Mouse (Mus musculus) urinary bladder, postnatal 36 days (tissue): ENCODE results near the gene Tmem140.

Experiments used
- DNase-seq, 2 experiments: peaks; one replicate each; pipeline ENCODE4 v3.0.0; 2022; ENCODE audit warnings: low spot score in 2 of 2, mixed read lengths in 1 of 2

The Tmem140 gene

DNA sequence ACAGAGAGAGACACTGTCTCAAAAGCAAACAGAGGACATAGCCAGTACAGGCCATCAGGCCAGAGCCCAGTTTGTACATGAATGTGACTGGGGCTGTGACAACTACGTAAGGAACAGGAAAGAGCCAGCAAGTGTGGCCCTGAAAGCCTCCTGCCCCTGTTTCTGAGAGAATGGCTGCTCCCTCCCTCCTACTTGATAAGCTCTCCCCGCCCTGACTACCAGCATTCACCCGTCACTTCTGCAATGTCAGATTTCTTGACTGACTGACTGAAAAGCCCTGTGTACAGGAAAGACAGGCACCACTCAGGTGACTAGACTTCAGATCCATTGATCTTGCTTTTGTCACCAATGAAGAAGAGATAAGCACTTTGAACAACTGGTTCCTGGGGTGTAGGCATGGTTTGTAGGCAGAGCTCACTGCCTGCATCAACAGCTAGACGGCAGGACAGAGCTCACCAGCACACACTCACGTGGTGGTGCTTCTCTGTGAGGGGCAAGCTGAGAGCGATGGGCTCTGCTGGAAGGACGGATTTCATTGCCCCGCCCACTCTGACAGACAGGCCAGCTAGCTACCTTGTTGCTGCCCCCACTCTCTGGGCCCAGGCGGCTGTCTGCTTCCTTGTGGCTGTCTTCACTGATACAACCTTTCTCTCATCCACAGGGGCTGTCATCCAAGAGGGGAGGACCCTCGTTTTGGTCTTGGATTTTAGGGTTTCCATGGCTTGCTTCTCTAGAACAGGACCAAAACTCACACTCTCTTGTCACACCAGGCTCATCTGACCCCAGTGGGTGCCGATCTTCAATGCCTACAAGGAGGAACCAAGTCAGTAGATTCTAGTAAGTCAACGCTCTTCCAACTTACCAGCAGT is 13.3 kb downstream of the Tmem140 start:
- DNase-seq: no peak

DNA sequence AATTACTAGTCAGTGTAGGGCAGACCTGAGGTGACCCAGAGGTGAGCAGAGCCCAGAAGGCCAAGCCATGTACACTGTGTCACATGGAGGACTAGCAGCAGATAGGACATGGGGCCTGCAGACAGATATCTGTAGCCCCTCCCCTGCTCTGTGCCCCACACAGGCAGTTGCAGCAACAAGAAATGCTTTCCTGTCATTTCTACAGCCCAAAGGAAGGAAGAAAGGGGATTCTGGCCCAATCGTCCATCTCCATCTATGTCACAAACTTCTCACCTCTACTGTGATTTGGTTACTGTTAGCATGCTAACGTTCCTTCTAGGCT is 13.8 kb downstream of the Tmem140 start:
- DNase-seq: no peak

DNA sequence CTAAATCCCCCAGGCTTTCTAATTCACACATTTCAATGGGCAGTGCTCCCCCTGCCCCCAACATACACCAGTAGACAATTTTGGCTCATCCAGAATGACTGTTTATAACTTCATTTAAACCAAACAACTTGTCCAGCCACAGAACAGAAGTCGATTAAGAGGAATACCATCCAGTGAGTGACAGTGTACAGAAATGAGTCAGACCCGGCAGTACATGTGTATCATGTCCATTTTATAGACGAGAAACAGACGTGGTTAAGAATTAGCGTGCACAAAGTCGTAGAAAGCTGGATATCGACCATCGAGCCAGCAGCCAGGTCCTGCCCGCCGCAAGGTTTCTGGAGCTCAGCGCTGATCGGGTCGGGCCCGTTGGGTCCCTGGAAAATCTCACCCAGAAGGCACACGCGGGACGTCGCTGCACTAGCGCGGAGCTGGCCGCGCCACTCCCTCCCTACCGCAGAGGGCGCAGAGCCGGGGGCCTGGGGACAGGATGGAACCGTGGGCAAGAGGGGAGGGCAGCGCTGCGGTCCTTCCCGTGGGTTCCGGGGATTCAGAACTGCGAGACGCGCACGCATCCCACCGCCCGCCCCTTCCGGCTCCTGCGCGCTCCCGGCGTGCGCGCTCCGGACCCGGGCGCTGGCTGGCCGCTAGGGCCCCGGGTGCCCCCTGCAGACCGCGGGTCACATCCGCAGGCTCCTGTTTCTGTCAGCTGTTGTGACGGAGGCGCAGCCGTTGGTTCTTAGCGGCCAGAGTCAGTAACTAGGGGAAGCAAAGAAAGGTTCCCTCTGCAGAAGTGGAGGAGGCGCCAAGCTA is 14.8 kb downstream of the Tmem140 start, which contains the start of gene Cyren:
TSS of gene Cyren (minus strand) at position 552 of the 813 bp plus-strand sequence.
- DNase-seq: peak; percentile 86 to 92

DNA sequence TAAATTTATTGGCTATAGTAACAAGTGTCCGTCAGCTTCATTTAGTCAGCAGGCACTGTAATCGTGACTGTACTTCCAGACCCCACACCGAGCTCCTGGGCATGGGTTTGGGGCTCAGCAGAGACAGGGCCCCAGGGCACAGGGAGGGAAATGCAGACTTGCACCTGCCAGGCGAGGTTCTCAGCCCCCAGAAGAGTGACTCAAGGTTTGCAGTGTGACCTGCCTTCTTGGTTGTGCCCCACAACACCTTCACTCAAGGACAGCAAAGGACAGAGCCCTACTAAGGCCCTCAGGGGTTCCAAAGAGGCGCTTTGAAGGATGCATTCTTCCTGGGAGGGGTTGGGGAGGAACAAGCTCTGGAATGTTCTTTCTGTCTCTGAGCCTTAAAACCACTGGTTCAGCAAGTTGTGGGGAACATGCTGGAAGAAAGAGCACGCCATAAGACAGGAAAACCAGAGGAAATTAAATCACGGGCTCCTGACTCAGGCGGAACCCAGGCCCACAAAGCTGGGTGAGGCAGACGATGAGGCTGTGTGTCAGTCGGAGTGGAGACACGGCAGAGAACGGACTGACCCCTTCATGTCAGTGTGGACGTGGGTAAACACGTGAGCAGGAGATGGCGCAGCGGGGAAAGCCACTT is 16.3 kb downstream of the Tmem140 start:
- DNase-seq: no peak

DNA sequence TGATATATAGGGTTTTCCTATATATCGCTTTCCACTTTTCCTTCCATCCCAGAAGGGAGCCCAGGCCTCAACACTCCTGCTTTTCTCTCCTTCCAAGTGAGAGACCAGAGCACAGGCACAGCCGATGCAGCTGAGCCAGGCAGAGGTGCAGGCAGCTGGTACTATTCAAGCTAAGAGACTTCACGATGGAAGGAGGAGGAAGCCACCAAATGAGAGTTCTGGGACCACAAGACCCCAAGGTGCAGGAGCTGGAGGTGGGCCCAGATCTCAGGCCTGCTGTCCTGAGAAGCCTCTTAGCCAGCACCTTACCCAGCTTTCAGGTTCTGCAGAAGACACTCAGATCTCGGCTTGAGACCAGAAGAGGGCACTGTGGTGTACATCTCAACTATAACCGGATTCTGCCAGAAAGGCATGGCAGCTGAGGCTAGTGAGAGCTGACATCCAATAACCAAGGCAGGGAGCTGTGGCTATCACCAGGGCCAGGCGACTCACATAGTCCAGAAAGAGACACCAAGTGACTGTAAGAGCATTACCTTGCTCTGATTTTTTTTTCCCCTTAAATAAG is 17.0 kb downstream of the Tmem140 start:
- no peak for DNase-seq

DNA sequence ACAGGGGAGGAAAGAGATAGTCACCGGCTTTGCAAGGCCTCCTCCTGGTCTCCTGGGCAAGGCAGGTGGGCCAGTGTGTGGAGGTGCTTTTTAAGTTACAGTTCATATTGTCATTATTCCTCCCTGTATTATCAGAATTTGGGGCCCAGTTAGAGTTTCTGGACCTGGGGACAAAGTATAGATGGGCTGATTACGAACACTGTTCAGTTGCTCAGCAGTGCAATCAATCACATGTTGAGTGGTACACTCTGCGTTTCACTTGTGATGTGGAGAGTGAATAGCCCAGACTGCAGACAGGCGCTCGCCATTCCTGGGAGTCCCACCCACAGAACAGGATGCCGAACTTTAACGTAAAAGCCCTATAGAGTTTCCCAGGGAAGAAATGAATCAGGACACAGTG is 21.8 kb downstream of the Tmem140 start:
- no peak for DNase-seq

DNA sequence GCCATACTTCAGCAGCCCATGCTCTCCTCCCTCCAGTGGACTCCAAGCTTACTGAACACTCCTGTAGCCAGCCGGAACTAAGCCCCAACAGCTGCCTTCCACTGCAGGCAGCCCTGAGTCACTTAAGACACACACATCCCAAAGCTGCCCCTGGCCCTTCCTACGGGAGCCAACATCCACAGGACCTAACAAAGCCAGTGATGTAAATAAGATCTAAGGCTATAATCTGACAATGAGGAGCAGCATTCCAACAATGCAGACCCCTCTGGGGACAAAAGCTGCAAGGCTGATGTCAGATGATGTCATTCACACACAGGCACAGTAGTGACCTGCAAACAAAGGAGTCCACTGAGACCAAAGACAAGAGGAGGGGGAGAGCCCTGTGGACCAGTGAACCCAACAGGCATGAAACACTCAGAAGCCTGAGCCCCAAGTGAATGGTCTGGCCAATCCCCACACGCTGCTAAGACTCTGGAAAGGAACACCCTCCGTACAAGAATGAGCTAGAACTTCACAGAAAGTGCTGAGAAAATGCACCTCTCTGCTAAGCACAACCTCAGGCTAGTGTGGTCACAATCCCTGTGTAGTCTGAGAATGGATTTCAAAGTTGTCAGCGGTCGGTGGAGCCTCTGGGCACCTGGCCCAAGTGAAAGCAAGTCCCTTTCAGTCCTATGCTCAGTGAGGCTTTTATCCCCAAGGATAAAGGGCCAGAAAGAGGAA is 24.3 kb downstream of the Tmem140 start:
- no peak for DNase-seq

DNA sequence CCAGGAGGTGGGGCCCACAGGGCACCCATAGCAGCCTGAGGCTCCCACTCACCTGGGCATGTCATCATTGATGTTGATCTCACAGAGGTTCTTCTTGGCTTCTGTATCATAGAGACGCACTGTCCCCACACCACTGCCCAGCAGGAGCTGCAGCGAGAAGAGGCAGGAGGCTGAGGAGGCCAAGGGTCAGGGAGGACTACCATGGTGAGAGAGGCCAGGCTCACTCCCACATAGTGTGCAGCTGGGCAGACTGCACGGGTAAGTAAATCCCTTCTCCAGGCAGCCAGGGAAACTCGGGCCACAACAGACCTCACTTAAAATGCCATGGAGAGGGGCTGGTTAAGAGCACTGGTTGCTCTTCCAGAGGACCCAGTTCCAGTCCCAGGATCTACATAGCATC is 26.2 kb downstream of the Tmem140 start:
- DNase-seq: no peak

DNA sequence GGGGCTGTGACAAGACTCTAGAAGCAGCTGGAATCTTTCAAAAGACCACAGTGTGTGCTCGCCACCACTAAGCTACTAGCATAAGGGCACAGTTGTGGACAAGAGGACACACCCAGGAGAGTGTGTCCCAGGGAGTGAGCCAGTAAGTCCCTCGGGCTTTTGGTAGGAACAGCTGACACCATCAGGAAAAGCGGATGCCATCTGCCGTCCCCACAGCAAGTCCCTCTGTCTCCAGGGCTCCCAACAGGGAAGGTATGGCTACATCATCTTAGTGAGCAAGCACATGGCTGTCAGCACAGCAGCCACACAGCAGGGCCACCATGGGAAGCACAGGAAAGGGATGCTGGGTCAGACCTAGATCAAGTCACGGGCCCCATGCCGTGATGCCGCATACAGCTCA is 32.6 kb downstream of the Tmem140 start:
- no peak for DNase-seq

DNA sequence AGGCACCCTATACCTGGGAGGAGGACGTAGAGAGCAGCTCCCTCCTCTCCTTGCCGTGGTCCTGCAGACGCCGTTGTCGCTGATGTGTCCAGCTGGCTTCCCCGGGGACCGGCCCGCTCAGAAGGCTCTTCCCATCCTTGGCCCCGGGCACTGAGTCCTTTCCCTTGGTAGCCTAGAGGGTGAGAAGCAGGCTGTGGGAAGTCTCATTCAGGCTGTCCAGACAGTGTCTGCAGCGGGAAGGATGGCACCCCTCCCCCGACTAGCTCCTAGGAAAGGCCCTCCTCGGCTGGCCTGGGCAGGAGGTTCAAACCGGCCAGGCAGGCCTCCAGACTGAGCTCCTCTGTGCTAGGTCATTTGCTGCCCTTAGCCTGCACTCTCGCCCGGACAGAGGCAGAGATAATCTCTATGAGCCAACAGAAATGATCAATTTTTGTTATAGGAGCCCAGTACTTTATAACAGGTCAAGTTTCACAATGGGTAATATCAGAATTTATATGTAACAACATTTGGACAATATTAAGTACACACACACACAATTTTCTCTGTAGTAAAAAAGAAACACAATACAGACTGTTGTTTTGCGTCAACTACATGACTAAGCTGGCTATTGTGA is 33.3 kb downstream of the Tmem140 start:
- no peak for DNase-seq

DNA sequence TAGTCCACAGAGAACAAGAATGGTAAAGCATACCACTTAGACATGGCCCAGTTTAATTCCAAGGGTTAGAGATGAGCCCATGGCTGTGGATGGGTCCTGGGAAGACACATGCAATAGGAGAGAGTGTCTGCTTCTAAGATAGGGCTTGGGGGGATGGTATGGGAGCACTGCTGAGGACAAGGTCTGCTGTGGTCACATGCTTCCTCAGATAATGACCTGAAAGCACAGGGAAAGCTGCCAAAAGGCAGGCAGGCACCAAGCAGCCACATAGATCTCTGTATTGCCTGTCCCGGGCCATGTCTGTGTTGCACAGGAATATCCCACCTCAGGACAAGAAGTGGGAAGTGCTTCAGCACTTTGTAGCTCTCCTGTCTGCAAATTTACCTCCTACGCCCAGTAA is 36.2 kb downstream of the Tmem140 start:
- no peak for DNase-seq

DNA sequence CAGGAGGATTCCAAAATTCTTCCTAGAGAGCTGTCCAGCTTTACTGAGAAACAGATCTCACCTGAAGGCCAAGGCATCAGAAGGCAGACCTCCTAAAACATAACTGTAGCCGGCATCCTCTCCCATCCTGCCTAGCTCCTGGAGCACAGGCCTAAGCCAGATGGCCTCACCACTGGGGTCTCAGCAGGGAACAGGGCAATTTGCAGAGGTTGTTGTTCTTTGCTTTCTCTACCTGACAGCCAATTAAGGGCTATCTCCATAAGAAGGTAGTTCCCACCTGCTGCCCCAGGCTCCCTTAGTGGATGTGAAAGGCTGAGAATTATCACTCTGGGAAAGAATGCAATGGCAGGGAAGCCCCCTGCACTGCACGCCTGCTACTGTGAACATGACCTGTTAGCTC is 38.0 kb downstream of the Tmem140 start:
- DNase-seq: no peak

DNA sequence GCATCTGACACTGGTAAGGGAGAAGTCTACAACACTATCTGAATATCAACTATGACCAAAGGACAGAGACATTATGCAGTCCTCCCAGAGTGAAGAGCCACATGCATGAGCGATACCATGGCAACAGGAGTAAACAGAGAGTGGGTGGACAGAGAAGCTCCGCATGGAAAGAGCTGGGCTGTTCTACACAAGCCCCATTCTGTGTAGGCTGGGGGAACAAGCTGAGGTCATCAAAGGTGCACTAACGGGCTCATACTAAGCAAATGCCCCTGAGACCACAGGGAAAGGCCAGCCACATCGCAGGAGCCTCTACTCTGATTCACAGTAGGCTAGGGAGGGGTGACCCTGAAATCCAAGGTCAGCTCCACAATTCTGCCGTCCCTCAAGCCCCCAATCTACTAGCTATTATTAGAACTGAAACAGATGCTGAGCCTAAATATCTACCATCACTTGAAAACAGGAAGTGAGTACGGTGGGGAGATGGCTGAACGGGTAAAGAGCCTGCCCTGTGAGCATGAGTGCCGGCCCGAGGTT is 39.0 kb downstream of the Tmem140 start:
- no peak for DNase-seq

DNA sequence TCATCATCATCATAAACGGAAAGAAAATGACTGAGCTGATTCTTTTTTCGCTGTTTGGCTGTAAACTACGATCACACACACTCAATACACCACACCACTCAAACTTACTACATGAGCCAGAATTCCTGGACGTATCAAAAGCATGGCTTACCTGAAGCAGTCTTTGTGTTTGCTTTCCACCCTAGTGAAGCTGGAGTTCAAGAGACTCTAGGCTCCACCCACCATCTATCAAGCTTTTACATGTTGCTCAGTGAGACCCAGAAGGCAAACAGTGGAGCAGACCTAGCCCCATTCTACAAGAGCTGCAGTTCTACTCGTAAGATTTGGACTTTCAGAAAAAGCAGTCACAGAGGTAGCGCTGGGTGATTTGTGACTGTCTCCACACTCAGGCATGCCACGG is 39.6 kb downstream of the Tmem140 start:
- DNase-seq: no peak

DNA sequence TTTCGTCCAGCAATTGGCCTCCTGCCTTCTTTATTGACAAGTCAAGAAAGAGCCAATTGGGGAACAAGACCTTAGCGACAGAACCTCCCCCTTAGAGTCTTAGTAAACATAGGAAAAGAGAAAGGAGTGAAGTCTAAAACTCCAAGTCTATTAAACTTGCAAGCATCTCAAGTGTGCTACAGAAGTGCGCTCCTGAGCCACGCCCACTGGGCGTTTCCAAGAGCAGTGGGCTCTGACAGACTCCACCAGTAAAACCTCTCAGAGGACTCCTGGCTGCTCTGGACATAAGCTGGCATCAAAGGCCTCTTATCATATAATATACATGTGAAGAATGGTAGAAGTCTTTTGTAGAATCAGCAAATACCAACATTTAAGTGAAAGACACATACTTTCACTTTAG is 40.5 kb downstream of the Tmem140 start:
- no peak for DNase-seq

DNA sequence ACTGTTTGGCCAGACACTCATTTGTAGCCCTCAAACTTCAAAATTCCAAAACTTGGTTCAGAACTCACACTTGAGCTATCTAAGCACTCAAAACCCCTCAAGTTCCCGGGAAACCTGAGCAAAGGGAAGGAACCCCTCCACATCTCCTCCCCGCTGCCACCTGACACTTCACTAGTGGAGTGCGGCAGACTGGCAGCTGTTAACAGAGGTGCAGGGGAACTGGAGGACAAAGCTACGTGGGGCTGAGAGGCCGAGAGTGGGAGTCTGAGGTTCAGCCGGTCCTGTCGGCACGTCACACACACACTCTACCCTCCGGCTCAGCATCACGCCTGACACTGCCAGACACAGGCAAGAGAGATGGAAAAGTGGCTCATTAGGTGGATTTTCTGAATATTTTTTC is 40.9 kb downstream of the Tmem140 start:
- DNase-seq: no peak

DNA sequence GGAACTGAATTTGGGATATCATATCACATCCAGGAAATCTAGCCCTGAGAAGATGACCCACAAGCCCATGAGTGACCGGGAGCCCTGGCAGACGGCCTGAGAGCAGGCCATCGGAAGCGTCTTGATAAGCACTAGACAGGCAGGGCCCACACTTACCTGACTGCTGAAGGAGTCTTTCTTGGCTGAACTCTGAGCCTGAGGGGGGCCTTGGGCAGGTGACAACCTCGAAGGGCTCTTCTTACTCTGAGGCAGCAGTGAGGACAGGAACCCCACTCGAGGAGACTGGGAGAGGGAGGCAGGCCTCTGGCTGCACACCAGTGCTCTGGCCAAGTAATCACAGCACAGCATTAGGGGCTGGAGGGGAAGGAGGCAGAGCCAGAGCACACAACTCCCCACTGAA is 41.4 kb downstream of the Tmem140 start:
- no peak for DNase-seq

DNA sequence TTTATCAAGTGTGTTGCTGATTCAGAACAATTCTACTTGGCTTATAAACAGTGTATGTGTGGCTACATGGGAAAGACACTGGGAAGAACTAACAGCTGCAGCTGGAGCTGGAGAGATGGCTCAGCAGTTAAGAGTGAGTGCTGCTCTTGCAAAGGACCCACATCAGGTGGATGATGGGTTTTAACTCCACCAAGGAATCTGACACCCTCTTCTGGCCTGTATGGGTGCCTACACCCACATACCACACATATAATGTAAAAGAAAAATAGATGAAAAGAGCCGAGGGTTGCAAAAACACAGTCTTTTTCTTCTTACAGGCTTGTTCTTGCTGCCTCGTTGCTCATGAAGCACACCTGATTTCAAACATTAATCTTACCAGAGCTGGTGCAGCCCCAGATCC is 43.2 kb downstream of the Tmem140 start:
- no peak for DNase-seq

DNA sequence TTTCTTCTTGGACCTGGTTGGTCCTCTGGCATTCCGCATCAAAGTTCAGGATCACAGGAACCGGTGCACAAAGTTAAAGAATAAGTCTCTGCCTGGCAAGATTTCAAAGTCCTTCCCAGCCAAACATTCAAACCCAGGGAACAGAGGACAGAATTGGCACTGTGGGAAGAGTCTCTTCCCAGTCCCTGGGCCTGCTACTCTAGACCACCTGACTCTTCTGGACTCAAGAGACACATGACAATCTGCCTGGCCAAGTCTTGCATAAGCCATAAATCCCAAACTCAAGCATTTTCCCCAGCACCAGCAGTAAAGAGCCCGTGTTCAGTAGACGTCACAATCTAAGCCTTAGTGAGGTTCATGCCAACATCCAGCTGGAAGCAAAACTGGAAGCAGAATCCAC is 43.7 kb downstream of the Tmem140 start:
- DNase-seq: no peak

DNA sequence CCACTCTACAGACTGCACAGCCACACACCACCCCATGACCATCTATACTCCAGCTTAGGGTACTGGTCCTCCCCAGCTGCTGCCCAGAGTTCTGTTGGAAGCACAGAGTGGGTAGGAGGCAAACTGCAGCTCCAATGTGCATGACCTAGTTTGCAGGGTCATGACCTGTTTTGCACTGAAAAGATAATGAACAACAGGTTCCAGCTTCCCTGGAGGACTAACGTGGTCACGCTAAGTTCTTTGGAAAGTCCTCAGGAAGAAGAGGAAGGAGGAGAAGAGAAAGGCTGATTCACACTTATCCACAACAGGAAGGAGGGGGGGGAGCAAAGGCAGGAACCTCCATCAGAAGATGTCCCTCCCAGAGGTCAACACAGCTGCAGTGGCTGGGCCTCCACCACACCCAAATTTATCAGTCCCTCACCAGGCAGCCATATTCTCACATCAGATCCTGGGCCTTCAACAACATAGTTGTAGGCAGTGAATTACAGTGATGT is 44.2 kb downstream of the Tmem140 start:
- DNase-seq: no peak
